Mouse (Mus musculus): ENCODE measurements around the gene Aanat. TPM values are rescaled to one million over a fixed set of nuclear protein-coding genes. Genes with fewer than 3 reads are reported as not detected.

The Aanat gene
- total RNA-seq, 2 experiments from 2014 or later: 0.56 to 1.4 TPM

- peak; percentile 47 to 60 for DNase-seq (ENCODE audit: low spot score in 2 of 2)
These were observed 13.3 kb upstream of the Aanat start for GRCm38 (mm10) chr11:116572756-116573543.

DNA sequence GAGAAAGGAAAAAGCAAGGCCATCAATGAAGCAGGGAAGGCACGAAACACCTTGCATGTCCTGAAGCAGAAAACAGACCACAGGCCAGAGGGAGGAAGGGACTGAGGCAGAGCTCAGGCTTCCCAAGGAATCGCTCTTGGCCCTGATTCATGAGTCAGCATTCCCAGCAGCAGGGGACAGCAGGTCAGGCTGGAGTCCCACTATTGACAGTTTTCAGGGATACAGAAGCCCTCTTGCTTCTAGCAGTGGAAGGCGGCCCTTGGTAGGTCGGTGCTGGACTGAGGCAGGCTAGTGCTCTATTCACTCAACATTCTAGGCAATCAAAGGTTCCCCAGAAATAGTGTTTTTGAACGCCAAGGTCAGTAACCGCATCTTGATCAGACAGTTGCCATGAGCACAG is 11.7 kb upstream of the Aanat start:
- no peak for DNase-seq (ENCODE audit: low spot score in 2 of 2)

DNA sequence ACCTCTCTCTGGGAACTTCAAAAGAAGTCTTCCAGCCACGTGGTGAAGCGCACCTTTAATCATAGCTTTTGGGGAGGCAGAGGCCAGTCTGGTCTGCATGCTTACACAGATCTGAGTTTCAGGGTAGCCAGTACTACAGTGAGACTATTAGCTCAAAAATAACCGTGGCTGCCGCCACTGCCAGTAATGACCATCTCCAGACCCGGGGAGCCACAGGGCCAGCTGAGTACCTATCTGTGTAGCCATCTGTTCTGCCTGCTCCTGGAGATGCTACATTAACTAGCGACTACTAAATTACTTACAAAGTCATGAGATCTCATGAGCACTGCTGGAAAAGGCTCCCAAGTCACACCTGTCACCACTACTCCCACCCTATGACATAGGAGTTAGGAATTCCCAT is 11.2 kb upstream of the Aanat start:
- no peak for DNase-seq (ENCODE audit: low spot score in 2 of 2)

GRCm38 (mm10) chr11:116575396-116575795 is 10.8 kb upstream of the Aanat start:
- no peak for DNase-seq (ENCODE audit: low spot score in 2 of 2)

- DNase-seq (ENCODE audit: low spot score in 2 of 2): no peak
These were observed 7.0 kb upstream of the Aanat start for GRCm38 (mm10) chr11:116579280-116579679.

DNA sequence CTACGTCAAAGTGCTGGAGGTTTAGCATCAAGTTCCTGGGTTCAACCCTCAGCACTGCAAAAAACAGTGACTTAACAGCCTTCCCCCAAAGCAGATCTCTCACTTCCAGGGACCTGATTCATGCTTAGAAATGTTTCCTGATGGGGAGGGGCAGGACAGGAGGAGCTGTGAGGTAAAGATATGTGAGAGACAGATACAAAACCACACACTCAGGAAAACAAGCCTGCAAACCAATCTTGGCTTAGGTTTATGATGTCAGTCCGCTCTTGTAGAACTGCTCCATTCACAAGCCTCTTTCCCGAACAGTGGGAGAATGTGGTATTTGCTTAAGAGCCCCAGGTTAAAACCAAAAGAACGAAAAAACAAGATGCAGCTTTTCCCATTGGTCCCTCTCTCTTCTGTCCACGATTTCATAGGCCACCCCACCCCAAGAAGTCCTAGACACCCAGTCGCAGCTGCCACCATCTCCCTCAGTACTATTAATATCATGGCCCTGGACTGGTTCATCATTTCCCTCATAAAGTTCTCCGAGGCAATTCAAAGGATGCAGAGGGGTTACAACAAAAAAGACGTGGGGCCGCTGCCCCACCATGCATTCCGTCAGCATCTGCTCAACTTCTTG is 6.1 kb upstream of the Aanat start:
- DNase-seq (ENCODE audit: low spot score in 2 of 2): no peak

GRCm38 (mm10) chr11:116580711-116581375 is 5.4 kb upstream of the Aanat start:
- peak; percentile 52 to 61 for DNase-seq (ENCODE audit: low spot score in 2 of 2)

GRCm38 (mm10) chr11:116581376-116581814 is 4.8 kb upstream of the Aanat start, which contains the start of gene Ube2o:
Gene Ube2o, minus strand, starts transcription at chr11:116581447.
- DNase-seq (ENCODE audit: low spot score in 2 of 2): peak; percentile 84 to 90

DNA sequence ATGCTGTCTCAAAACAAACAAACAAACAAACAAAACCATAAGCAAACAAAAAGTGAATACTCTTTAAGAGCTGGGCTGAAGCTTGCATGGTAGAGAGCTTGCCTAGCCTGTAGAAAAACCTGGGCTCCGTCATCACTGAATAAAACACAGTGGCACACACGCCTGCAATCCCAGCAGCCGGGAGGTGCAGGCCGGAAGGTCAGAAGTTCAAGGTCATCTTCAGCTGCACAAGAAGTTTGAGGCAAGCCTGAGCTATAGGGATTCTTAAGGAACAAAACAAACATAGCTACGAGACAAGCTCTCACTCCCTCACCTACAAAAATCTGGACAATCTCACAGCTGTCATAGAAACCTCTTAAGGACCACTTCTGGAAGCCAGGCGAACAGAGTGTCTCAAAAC is 550 bp upstream of the Aanat start:
- DNase-seq (ENCODE audit: low spot score in 2 of 2): no peak

- peak; percentile 60 to 72 for DNase-seq (ENCODE audit: low spot score in 2 of 2)
These were observed 784 bp downstream of the Aanat start for GRCm38 (mm10) chr11:116586801-116587631.

DNA sequence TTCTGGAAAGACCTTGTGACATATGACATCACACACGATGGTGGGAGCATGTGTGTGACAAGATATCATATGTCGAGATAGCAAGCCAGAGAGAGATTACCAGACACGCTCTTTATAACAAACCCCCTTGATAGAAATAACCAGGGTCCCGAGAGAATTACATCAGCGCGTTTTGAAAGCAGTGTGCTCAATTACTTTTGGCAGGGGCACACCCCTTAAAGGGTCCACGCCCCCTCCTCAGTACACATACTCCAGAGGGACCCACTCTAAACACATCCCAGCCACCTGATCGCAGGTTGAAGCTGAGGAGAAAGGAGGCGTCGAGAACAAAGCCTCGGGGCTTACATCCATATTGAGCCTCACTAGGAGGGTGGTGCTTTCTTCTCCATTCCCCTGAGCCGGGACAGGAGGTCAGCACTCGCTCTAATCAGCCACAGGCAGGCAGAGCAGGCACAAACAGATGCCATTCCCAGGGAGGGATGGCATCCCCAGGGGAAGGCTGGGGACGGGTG is 2.8 kb downstream of the Aanat start:
- no peak for DNase-seq (ENCODE audit: low spot score in 2 of 2)

DNA sequence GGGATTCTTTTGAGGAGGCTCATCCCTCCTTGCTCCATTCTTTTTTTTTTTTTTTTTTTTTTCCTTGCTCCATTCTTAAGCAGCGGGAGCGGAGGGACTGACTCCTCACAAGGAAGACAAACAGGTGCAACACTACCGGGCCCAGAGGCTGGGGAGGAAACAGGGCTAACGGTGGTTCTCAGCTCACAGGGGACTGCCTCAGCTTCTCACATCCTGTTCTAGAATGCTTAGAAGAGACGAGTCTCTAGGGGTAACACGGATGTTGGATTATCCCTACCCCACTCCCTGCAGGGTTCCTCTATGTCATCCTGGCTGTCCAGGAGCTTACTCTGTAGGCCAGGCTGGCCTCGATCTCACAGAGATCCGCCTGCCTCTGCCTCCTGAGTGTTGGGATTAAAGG is 3.3 kb downstream of the Aanat start:
- DNase-seq (ENCODE audit: low spot score in 2 of 2): no peak

- no peak for DNase-seq (ENCODE audit: low spot score in 2 of 2)
These were observed 5.4 kb downstream of the Aanat start for GRCm38 (mm10) chr11:116591621-116592020.

GRCm38 (mm10) chr11:116592428-116592827 is 6.2 kb downstream of the Aanat start:
- DNase-seq (ENCODE audit: low spot score in 2 of 2): peak; percentile 94 to 98

- no peak for DNase-seq (ENCODE audit: low spot score in 2 of 2)
These were observed 7.1 kb downstream of the Aanat start for GRCm38 (mm10) chr11:116593345-116593744.

GRCm38 (mm10) chr11:116596766-116597165 is 10.5 kb downstream of the Aanat start:
- DNase-seq (ENCODE audit: low spot score in 2 of 2): no peak

DNA sequence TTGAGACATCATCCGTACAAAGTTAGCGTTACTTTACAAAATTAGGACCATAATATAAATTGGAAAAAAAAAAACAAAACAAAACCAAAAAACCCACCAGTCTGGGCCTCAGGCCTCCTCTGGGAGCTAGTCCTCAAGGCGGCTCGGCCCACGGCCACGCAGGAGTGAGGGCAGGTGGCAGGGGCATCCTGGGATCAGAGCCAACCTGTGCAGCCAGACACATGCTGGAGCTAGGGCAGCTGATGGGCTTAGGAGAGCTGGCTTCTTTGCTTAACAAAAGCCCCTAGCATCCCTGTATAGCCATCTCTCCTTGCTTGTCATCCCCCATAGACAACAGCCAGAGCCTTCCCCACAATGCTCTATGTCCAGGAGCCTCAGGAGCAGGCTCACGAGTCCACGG is 12.0 kb downstream of the Aanat start:
- no peak for DNase-seq (ENCODE audit: low spot score in 2 of 2)

- DNase-seq (ENCODE audit: low spot score in 2 of 2): no peak
These were observed 13.0 kb downstream of the Aanat start for GRCm38 (mm10) chr11:116599230-116599629.

GRCm38 (mm10) chr11:116601166-116601565 is 14.9 kb downstream of the Aanat start:
- no peak for DNase-seq (ENCODE audit: low spot score in 2 of 2)

DNA sequence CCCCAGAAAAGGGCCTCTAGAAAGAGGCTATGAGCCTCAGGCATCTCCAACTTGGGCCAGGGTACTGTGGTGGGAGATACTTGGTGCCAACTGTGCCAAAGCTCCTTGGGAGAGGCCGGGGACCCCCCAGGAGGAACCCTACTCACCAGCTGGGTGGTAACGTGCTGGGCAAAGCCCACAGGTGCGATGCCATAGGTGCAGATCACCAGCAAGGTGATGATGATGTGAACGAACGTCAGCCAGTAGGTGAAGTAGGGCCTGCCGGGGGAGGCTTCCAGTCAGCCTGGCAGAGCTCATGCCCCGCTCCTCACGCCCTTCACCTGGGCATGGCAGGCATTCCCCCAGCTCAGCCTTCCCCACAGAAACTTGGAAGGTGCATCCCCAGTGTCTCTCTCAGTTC is 15.8 kb downstream of the Aanat start:
- DNase-seq (ENCODE audit: low spot score in 2 of 2): no peak

DNA sequence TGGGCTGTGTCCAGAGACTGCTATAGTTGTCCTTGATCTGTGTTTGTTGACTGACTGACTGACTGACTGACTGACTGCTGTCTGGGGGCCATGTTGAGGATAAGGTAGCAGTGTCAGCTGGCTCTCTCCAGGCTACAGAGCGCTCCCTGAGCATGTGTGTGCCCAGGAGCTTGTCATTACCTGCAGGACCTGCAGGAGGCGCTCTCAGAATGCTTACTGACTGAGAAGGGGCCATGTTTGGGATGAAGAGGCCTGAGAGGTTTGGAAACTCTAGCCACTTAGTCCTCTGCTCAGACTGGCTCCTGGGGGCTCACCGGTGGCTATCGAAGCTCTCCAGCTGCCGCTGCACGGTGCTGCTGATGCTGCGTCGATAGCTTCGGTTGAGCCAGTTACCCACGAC is 17.1 kb downstream of the Aanat start:
- no peak for DNase-seq (ENCODE audit: low spot score in 2 of 2)

Data from left cerebral cortex, adult 18-20 months (tissue).